Mouse (Mus musculus) adrenal gland, postnatal 36 days (tissue): ENCODE results near the gene Adssl1. TPM values are rescaled to one million over a fixed set of nuclear protein-coding genes. Genes with fewer than 3 reads are reported as not detected.

Experiments
- DNase-seq, 2 experiments: peaks; one replicate each; pipeline ENCODE4 v3.0.0; 2021; ENCODE audit warnings: mixed read lengths in 1 of 2
- long read RNA-seq, 2 experiments: library from polyadenylated mRNA; stranded (forward); transcript quantifications; one replicate each; pipeline ENCODE4 v2.0.0; 2021; ENCODE audit warnings: borderline sequencing depth in 2 of 2
- total RNA-seq, 2 experiments: library from RNA; stranded (reverse); gene quantifications; 2 replicates each; pipeline ENCODE4 v1.2.3; 2021

The Adssl1 gene
- 10 to 100 TPM; 21.8 to 22.7 TPM for total RNA-seq
- long read RNA-seq, experiment 1, transcript Adssl1-201 (13 exons, 1,777 nt) = major isoform, 37 of 39 reads
- long read RNA-seq, experiment 1, partial matches to known transcripts = 2 of 39 reads
- long read RNA-seq, experiment 1, other reads (novel, unspliced or antisense) = 0 of 39 reads
- long read RNA-seq, experiment 2, transcript Adssl1-201 (13 exons, 1,777 nt) = major isoform, 16 of 18 reads
- long read RNA-seq, experiment 2, partial matches to known transcripts = 1 of 18 reads
- long read RNA-seq, experiment 2, other reads (novel, unspliced or antisense) = 1 of 18 reads

DNA sequence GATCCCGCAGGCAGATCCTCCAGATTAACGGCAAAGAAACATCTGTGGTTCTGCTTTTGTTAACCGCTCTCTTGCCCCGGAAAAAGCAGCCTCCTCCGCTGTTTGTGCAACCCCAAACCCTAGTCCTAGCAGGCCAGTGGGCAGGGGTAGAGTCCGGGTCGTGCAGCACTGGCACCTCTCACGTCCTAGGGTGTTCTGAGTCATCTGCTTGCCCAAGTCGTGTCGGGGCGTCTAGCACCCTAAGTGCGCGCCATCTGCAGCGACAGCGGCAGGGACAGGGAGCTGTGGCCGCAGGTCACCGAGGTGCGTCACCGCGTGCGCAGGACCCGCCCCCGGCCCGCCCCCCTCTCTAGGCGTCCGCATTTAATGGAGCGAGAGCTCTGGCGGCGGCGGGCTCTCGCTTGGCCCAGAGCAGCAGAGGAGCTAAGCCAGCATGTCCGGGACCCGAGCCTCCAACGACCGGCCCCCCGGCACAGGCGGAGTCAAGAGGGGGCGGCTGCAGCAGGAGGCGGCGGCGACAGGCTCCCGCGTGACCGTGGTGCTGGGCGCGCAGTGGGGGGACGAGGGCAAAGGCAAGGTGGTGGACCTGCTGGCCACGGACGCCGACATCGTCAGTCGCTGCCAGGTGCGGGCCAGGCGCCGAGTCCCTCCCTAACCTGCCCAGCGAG lies at the start of gene Adssl1:
Gene Adssl1 (plus strand): TSS at position 360 of the 668 bp plus-strand sequence.
- DNase-seq = peak; percentile 72 to 83

DNA sequence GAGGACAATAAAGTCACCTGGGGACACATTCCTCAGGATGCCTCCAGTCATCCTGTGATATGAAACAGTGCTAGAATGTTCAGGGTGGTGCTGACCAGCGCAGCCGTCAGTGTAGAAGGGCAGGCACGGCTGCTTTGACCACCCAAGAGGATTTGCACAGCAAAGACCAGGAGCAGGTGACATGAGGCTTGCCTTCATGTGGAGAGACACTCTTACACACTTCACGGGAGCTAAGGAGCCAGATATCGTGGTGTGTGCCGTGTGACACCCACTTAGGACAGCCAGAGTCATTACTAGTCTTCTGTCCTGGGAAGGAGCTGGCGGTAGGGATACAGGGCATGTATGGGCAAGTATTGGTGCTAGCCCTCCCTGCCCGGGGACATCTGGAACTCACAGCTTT lies 49.7 kb upstream of the Adssl1 start:
- no peak for DNase-seq

DNA sequence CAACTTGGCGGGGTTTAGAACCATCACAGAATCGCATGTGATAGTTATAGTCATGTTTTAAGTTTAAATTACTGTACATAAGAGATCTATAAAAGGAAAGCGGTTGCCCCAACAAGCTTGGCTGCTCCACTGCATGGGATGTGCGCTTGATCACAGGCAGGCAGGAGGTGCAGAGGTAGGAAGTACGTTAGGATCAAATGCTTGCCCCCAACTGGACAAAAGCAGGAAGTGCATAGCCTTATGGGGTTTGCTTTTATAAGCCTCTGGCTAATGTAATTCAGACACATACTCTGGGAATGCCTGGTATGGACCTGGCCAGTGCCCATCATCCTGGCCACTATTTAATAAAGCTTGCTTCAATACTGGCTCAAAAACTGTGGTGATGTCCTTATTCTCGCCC lies 48.8 kb upstream of the Adssl1 start:
- DNase-seq = no peak

DNA sequence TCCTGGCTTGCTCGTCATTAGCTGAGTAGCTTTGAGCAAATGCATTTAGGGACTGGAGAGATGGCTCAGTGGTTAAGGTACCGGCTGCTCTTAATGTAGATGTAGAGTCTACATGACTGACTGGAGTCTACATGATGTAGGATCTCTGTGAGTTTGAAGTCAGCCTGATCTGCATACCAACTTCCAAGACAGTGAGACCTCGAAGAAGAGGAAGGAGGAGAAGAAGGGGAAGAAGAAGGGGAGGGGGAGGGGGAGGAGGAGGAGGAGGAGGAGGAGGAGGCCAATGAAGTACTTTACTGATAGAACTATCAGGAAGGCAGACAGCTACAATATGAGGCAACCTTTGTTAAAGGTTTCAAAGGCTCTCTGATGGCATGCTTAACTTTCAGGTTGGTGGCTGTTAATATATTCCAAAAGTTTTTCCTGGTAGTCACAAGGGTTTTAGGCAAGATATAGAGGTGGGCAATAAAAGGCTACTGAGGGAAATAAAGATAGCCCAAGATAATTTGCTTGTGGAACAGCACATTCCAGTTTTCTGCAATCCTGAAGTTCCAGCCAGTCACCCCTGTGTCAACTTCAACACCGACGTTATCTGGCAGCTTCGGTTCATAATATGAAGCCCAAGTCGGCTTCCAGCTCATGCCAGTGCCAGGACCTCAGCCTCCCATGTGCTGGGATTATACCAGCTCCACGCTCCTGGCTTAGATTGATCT lies 44.4 kb upstream of the Adssl1 start:
- DNase-seq = no peak

DNA sequence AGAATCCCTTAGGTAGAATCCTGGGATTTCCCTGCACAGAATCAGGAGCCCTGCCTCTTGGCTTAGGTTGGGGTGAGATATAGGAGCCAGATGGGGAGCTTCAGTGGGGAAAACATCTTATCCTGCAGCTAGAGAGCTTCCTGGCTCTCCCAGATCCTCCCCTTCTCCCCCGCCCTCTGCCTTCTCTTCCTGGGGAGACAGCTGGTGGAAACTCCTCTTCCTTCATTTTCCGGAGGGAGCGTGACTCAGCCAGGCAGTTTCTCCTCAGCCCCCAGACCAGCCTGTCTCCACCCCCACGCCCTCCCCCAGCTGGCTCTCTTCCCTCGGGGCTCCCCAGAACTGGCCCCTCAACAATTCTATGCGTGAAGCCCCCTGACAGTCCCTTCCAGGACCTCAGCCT lies 43.5 kb upstream of the Adssl1 start:
- DNase-seq = no peak

DNA sequence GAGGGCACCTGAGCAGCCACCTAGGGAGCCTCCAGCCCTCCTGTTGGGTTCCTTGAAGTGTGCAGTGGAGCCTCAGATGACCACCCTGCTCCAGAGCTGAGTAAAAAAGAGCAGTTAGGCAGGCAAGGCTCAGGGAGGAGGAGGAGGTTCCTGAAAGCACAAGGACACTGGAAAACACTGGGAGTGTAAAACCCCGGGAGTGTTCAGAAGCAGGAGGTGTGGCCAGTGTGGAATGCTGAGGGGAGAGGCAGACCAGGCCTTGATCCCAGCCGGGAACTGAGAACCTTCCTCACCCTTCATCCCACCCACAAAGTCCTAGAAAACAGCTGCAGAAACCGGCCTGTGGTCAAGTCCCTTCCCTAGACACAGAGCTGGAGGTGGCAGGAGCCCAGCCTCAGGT lies 43.1 kb upstream of the Adssl1 start:
- DNase-seq = no peak

DNA sequence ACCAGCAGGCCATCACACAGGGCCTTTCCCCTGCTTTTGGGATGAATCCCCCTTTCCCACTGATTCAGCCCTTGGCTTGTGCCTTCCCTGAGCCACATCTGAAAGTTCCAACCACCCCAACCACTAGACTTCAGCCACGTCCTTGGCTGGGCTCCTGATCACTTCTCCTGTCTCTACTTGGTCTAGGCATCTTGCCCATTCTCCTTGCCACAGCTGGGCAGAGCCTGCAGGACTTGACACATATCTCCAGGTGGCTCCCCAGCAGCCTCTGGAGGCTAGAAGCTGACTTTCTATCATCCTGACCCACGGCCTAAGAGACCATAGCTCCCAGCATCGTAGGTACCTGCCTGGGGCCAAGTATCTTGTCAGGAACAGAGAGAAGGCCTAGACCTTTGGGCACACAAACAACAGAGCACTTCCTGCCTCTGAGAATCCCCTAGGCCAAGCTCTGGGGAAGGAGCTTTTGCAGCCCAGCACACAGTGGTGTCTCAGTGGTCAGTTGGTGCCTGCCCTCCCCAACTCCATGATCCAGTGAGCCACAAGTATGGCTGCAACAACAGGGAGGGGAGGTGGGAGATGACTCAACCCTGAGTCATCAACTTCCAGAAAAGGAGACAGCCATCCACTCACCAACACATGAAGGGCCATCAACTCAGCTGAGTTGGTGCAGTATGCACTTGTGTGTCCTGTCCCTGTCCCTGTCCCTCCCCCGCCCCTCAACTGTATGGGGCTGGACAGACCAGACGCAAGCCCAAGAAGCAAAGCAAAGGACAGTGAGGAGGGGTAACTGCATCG lies 41.4 kb upstream of the Adssl1 start:
- peak in 1 of 2 experiments; percentile 61 for DNase-seq

DNA sequence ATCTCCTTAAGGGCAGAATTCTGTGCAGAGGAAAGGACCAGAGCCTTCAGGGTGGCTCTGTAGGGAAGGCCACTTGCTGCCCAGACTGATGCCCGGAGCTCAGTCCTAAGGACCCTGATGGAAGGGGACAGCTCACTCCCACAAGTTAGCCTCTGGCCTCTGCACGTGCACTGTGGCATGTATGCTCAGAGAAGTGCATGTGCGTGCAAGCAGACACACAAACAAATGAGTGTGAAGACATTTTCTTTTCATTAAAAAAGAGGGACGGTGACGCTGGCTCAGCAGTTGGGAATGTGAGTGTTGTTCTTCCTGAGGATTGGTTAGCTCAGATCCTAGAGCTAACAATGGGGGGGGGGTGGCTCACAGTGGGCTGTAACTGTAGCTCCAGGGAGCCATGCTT lies 40.4 kb upstream of the Adssl1 start:
- DNase-seq = no peak

DNA sequence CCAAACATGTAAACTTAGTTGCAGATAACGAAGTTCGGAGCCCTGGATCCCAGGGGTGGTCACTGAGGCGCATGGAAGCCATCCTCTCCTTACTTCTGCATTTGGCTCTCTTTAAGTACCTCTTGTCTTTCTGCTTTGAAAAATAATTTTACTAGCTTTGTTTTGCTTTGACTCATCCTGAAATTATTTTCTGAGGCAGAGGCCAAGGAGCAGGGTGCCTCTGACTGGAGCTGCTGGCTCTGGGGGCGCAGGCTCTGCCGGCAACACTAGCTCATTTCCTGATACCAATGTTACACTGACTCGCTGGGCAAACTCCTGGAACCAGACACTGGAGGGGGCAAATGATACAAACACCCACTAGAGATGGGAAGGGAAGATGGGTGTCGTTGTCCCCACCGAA lies 39.9 kb upstream of the Adssl1 start:
- peak in 1 of 2 experiments; percentile 40 for DNase-seq

DNA sequence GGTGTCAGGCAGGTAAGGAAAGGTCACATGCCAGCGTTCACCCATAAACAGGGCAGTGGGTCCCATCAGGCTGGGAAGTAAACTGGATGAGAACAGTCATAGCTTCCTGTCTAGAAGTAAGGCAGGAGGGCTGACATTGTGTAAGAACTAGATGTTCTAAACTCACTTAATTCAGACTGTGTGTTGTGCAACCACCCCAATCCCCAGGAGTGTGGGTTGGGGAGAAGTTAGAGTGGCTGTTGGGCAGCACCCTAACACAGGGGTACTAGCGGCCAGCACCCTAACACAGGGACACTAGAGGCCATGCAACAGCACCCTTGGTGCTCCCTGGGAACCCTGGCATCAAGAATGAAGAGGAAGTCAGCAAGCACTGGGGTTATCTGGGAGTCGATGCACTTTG lies 38.7 kb upstream of the Adssl1 start:
- DNase-seq = no peak

DNA sequence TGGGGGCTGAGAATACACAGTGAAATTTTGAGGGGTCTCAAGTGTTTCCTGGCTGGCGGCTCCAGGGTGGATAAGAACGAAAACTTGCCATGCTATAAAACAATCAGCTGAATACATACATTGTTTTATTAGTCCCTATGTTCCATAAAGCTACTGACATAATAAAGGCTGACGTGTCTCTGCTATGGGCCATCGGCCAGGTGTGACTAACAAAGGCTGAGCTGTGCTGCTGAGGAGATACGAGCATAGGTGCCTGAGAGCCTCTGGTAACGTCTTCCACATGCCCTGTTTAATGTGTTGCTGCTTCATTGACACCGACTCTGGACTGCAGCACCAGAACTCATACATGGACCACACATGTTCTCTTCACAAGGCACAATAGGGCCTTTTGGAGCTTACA lies 34.9 kb upstream of the Adssl1 start:
- DNase-seq = no peak

DNA sequence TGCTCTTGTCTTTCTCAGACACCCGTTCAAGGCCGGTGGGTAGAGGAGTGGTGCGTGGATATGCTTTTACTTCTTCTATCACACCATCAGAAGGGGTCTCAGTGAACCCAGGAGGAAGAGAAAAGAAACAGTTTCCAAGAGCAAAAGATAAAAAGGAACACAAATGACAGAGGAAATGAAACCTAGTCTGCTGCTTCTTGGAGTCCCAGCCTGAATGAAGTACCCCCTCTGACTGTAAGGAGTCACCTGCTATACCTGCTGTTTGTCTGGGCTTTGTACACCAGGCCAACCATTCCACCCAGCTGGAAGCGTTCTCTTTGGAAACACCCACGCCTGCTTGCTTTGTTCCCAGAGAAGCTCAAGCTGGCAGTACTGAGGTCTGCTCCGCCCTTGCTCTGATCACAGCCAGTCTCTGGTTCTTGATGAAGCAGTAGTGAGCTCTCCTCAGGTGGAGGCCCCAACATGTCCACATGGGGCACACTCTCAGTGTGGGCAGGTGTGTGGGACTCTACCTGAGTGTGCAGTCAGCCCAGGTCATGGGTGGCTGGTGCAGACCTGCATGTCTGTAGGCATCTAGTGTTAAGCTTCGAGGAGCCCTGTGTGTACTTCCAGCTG lies 33.8 kb upstream of the Adssl1 start:
- no peak for DNase-seq

DNA sequence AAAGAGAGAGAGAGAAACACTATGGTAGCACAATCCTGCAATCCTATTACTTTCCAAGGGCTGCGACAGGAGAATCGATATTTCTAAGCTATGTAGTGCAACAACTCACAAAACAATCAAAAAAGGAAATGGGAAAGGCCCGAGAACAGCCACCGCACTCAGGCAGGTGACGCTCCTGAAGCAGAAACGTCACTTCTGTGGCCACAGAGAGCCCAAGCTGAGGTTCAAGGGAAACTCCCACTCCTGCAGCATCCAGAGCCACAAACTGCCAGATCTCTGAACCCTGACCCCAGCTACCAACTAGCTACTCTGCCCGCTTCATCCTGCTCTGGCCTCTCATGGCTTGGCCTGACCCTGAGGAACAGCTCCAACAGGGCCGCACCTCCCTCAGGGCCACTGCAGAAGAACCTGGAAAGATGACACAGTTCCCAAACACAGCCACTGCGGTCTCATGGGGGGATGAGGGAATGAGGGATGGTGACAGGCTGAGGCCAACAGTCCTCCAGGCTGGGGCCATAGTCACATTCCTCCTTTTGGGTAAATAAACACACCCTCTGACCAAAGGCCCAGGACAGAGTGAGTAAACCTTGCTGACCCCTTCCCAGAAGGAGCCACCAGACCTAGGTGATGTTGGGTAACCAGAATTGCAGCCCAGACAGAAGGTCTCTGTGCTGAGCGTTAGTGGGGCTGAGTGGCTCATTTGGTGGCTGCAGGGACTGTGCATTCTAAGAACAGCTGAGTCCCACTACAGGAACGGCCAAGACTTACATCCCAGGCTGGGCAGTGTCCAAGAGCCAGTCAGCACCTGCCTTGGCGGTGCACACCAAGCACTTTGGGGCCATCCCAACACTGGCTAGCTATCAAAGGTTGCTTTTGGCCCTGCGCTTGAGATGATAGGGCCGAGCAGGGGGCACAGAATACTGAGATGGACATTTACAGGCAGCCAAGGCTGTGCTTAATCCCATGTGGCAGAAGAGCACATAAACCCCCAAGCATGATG lies 32.4 kb upstream of the Adssl1 start:
- no peak for DNase-seq

DNA sequence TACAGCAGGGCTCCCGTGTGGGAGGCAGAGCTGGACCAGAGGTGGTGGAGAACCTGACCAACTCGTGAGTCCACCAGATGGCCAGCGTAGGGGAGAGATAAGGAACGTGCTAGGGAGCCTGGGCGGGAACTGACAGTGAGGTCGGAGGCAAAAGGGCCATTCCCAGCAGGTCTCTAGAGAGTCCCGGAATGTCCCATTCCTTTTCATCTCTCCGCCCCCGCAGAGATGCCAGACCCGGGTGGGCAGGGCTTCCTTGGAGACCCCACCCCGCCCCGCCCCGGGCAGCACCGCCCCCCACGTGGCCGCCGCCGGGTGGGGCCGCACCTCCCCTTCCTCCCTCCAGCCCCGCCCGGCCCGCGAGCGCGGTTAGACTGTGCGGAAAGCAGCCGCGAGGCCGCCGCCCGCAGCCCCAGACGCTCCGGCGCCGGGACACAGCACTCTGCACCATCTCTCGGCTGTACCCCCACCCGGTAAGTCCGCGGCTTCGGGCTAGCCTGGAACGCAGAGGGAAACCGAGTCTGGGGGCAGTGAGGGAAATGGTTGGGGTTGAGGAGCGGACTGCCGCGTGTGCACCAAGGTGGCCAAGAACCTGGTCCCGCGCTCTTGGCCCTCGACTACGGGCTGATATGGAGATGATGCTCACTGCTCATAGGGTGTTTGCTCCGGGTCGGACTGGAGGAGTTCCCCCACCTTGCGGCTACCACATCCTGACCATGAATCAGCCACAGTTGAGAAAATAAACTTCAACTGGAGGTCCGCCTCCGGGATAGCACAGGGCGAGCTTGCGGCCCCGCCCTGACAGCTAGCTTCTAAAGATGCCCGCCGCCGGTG lies 31.2 kb upstream of the Adssl1 start, which contains the start of gene Inf2:
Gene Inf2 (plus strand): TSS at position 359 of the 831 bp plus-strand sequence.
- peak; percentile 92 to 96 for DNase-seq

DNA sequence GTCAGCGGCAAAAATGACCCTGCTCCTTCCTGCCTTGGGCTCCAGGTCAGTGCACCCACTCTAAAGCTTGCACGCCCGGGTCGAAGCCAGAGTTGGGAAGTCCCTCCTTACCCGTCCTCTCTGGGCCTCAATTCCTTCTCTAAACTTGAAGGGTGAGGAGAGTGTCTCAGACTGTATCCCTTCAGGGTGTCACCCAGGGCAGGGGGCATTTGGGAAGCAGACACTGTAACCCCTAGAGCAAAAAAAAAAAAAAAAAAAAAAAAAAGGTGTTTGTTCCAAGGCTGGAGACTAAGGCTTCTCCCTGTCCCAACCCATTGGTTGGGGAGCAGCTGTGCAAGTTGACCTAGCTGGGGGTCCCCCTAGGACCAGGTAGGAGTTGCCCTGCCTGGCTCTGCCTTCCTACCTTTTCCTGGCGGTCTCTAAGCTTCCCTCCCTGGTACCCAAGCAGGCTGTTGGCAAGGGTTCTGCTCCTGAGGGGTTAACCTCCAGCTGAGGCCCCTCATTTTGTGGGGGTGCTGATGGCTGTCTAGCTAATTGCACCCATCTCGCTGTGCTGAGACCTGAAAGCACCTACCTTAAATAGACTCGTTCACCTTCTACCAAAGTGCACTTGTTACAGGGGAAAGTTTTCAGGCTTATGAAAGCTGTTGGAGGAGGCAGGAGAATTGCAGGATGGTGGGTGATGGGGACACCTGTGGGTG lies 30.2 kb upstream of the Adssl1 start:
- DNase-seq = no peak

DNA sequence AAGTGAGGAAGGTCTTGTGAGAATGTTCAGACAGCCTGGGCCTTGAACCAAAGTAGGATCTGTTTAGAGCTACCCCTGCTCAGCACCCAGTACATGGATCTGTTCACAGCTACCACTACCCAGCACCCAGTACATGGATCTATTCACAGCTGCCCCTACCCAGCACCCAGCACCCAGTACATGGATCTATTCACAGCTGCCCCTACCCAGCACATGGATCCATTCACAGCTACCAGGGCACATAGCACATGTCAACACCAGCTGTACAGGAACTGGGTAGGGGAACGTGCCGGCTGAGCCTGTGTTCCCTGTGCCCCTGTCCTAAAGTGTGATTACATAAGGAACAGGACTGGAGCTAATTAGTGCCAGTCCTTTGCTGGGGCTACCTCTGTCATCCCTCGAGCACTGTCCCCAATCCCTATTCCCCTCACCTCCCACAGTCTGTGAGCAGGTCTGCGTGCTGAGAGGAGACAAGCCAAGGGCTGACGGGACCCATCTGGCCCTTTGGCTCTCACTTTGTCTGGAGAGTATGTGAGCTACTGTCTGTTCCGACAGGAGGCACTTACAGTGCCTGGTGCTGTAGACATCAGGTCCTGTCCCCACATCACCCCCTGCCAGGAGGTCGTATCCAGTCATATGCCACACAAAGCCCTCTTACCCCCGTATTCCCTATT lies 29.1 kb upstream of the Adssl1 start:
- DNase-seq = no peak

DNA sequence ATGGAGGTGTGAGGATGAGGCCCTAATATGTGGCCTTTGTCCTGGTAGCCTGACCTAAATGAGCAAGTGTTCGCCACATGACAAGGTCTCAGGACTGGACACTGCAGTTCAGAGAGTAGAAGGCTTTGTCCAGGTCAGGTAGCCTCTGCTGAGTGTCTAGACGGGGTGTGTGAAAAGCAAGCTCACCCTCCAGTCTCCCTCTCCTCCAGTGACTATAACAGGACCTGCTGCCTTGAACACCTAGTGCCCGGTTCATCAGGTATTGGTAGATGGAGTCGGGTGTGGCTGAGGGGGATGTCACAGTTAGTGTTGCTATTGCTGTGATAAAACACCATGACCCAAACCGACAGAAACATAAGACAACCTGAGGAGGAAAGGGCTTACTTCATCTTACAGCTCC lies 28.6 kb upstream of the Adssl1 start:
- DNase-seq = no peak

DNA sequence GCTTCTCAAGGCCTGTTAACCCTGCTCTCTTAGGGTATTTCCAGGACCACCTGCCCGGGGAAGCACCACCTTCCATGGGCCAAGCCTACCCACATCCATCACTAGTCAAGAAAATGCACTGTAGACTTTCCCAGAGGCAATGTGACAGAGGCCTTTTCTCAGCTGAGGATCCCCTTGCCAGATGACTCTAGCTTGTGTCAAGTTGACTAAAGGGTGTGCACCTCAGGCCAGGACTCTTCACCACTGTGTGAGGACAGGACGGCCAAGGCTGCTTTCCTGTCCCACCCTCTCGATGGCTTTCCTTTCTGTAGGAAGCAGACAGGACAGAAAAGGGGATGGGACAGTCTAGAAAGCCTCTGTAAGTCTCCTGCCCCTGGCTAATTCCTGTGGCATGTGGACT lies 28.1 kb upstream of the Adssl1 start:
- DNase-seq = no peak
